Mouse (Mus musculus) cerebellum, adult 2 months (tissue): ENCODE measurements around the gene Ip6k2. TPM values are rescaled to one million over a fixed set of nuclear protein-coding genes. Genes with fewer than 3 reads are reported as not detected.

Experiments used
- DNase-seq, 2 experiments: peaks; one replicate each; pipeline ENCODE4 v3.0.0; 2021
- H3K27ac ChIP-seq: fragments of 200-500 bp; 2 replicates; pipeline ENCODE4 v1.5.1; 2012; ENCODE audit warnings: low read length, control low read depth, inconsistent platforms; ENCODE audit not compliant: insufficient read depth
- H3K27me3 ChIP-seq: fragments of 200-500 bp; 2 replicates; pipeline ENCODE4 v1.6.1; 2012; ENCODE audit warnings: inconsistent platforms, mild to moderate bottlenecking, low read length, moderate library complexity; ENCODE audit not compliant: control insufficient read depth, insufficient read depth
- H3K4me1 ChIP-seq: fragments of 200-500 bp; 2 replicates; pipeline ENCODE4 v1.6.1; 2011; ENCODE audit warnings: low read length; ENCODE audit not compliant: control insufficient read depth, insufficient read depth
- H3K4me3 ChIP-seq: fragments of 200-500 bp; replicated peaks from 2 replicates; pipeline ENCODE3; 2011; ENCODE audit warnings: mild to moderate bottlenecking, low read depth, low read length, control low read depth; ENCODE audit not compliant: insufficient read depth
- CTCF ChIP-seq: fragments of 200-500 bp; IDR thresholded peaks from 2 replicates; pipeline ENCODE4 v1.5.1; 2011; ENCODE audit warnings: low read depth, mild to moderate bottlenecking, control low read depth, low read length, moderate library complexity, borderline replicate concordance; ENCODE audit not compliant: insufficient read depth
- POLR2A ChIP-seq: fragments of 200-500 bp; IDR thresholded peaks from 2 replicates; pipeline ENCODE4 v1.6.1; 2011; ENCODE audit warnings: low read length, control low read depth, borderline replicate concordance; ENCODE audit not compliant: insufficient read depth
- WGBS: fragments of 180-500 bp; shearing (Covaris S2); methylation state at CpG from one replicate; pipeline ENCODE4 v1.1.7; 2018; 5-methylcytosine and 5-hydroxymethylcytosine counted together
- polyA plus RNA-seq: library from polyadenylated mRNA; depleted of rRNA; stranded (reverse); fragments of >200 nt; gene quantifications from 2 replicates; pipeline ENCODE4 v1.2.3, GENCODE M21; 2012

Gene Ip6k2
- polyA plus RNA-seq, 1 experiment: 168 TPM

DNA sequence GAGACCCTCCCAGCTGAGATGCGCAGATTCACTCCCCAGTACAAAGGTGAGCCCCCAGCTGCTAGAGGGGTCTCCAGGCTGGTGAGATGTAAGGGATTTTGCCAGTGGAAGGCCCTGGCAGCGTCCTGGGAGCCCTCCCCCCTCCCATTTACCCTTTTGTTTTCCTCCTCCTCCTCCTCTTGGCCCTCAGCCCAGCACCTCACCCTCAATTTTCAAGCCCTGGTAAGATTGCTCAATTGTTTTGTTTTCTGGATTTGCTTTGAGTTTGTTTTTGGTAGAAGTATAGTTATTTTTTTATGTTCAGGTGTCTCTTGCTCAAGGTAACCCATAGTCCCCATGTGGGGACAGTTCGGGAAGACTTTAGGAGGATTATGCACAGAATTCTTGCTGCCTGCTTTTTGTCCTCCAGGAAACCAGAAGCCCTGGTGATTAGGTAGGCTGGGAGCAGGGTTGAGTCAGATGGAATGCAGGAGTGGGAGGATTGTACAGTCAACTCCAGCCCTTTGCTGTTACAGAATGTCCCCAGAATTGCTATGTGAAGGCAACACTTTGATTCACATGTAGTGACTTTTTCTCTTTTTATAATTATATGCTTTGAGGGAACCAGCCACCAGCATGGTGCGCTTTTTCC lies 12.9 kb downstream of the Ip6k2 start:
- WGBS: 44% methylated on average over 4 of the region's 4 CpGs

DNA sequence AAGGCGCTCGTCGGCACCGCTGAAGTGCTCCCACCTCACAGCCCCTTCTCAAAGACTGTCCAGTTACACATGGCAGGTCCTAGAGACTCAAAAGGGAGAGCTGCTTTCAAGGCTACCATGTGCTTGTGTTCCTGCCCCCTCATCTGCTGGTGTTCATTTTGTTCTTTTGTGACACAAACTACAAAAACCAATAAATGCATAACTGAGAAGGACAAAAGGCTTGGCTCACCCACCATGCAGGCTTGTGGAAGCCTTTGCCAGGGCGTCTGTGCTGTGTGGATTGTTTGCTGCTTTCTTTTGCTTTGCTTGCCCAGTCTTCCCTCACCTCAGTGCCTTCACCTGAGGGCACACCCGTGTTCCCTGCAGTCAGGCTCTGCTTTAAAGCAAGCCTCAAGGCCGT lies 13.9 kb downstream of the Ip6k2 start:
- no peak overlapping the region for H3K27ac ChIP-seq

More for the DNA sequence above, 12.9 kb downstream of the Ip6k2 start:
- DNase-seq: no peak
- H3K4me3 ChIP-seq: no peak overlapping the region
- no peaks in the 10 kb centered on the region for H3K27me3 ChIP-seq
- no peak overlapping the region for H3K27ac ChIP-seq
- H3K4me1 ChIP-seq: peaks cover 19% of the 10 kb centered on the region
- TF ChIP-seq POLR2A (no peak), CTCF (no peak)

DNA sequence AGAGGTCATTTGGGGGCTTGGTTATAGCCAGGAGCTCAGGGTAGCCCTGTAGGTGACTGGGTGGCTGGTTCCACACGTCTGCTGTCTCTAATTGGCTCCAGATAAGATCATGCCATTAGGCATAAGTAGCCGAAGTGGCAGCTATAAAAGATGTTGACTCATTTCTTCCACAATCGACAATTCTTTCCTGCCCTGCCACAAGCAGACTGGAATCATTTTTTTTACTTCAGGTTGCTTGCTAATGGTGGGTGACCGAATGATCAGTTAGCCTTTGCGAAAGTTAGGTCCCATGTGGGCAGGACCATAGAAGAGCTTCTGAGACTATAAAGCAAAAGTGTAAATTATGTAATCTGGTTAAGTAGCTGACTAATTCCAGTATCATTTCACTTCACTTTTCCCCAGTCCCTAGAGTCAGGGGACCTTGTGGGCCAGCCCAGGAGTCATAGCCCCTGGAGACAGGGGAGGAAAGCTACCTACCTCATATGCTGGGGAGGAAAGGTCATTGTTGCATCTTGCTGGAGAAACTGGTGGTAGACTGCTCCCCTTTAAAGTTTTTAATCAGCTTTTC lies 15.0 kb downstream of the Ip6k2 start:
- no peaks in the 10 kb centered on the region for H3K27me3 ChIP-seq
- DNase-seq: no peak
- 79% methylated on average over 5 of the region's 5 CpGs for WGBS
- no peak overlapping the region for H3K4me3 ChIP-seq
- no peak overlapping the region for H3K27ac ChIP-seq
- H3K4me1 ChIP-seq: peaks cover 11% of the 10 kb centered on the region
- no peak for TF ChIP-seq CTCF

More for the DNA sequence above, 13.9 kb downstream of the Ip6k2 start:
- WGBS: 76% methylated on average over 7 of the region's 7 CpGs
- Histone ChIP-seq H3K27me3 (no peaks in the 10 kb centered on the region), H3K4me1 (peaks cover 15% of the 10 kb centered on the region), H3K4me3 (no peak overlapping the region)
- no peak for DNase-seq
- TF ChIP-seq POLR2A: no peak
- no peak for TF ChIP-seq CTCF

DNA sequence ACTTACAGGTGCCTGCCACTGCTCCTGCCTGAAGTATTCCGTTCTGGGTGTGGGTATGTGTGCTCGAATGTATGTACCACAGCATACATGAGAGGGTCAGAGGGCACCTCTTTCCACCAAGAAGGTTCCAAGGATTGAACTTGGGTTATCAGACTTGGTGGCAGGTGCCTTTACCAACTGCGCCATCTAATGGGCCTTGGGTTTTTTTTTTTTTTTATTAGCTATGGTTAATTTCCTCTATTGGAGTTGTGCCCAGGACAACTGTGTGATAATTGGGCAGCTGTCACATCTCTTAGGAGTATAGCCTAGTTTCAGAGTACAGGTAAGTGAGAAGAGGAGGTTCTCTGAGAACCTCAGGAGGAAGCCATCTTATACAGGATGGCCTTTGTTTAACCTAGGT lies 16.0 kb downstream of the Ip6k2 start:
- no peak overlapping the region for H3K27ac ChIP-seq
- H3K27me3 ChIP-seq: no peaks in the 10 kb centered on the region
- WGBS: 54% methylated on average over 3 of the region's 3 CpGs
- no peak for TF ChIP-seq CTCF
- TF ChIP-seq POLR2A: no peak
- no peak overlapping the region for H3K4me3 ChIP-seq
- DNase-seq: peak in 1 of 2 experiments; percentile 65
- peaks cover 11% of the 10 kb centered on the region for H3K4me1 ChIP-seq

DNA sequence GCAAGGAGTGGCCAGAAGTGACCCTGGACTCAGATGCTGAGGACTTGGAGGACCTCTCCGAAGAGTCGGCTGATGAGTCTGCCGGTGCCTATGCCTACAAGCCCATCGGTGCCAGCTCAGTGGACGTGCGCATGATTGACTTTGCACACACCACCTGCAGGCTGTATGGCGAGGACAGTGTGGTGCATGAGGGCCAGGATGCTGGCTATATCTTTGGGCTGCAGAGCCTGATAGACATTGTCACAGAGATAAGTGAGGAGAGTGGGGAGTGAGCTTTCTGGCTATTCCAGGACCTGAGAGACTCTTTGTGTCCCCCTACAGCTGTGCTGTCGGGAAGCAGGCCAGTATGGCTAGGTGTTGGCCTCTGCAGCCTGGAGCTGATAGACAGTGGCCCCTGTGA lies 22.2 kb downstream of the Ip6k2 start:
- Histone ChIP-seq H3K4me3 (no peak overlapping the region), H3K4me1 (peaks cover 32% of the 10 kb centered on the region), H3K27me3 (no peaks in the 10 kb centered on the region), H3K27ac (no peak overlapping the region)
- no peak for DNase-seq
- WGBS: 21% methylated on average over 8 of the region's 8 CpGs
- TF ChIP-seq POLR2A (no peak), CTCF (no peak)

DNA sequence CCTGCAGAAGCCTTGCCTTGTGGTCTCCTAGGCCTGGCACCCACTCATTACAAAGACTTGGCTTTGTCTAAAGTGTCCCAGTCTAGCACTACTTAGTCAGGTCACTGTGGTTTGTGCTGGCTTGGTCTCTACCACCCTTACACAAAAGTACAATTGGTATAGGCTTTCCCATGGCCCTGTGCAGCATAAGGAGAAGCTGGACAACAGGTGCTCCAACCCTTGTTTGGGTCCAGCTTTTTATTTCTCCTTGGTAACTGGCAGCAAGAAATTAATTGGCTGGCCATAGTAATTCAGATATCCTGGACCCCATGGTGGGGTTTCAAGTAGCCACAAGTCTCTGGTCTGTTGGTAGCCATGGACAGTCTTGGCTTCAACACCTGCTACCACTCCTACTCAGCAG lies 22.8 kb downstream of the Ip6k2 start:
- H3K4me1 ChIP-seq: peaks cover 32% of the 10 kb centered on the region
- H3K4me3 ChIP-seq: no peak overlapping the region
- H3K27ac ChIP-seq: no peak overlapping the region
- DNase-seq: no peak
- H3K27me3 ChIP-seq: no peaks in the 10 kb centered on the region
- TF ChIP-seq CTCF (no peak), POLR2A (no peak)

DNA sequence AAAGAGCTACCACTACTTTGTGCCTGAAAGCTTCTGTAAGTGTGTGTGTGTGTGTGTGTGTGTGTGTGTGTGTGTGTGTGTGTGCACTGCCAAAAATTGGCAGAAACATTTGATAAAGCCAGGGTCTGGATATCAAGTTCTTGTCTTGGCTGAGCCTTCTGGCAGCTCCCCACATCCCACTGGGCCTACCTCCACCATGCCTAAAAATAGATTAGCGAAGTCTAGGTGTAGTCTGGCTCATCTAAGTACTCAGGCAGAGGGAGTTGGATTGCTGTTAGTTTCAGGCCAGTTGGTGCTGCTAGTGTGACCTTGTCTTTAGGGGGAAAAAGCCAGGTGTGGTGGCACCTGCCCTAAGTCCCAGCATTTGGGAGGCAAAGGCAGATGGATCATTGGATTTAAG lies 23.2 kb downstream of the Ip6k2 start:
- TF ChIP-seq POLR2A: no peak
- TF ChIP-seq CTCF: no peak
- H3K4me3 ChIP-seq: no peak overlapping the region
- H3K4me1 ChIP-seq: peaks cover 32% of the 10 kb centered on the region
- DNase-seq: peak in 1 of 2 experiments; percentile 67
- no peaks in the 10 kb centered on the region for H3K27me3 ChIP-seq
- peak overlapping the region; percentile 34; the same call in 1 of the 2 replicates for H3K27ac ChIP-seq
- 22% methylated on average over 1 of the region's 1 CpGs for WGBS

DNA sequence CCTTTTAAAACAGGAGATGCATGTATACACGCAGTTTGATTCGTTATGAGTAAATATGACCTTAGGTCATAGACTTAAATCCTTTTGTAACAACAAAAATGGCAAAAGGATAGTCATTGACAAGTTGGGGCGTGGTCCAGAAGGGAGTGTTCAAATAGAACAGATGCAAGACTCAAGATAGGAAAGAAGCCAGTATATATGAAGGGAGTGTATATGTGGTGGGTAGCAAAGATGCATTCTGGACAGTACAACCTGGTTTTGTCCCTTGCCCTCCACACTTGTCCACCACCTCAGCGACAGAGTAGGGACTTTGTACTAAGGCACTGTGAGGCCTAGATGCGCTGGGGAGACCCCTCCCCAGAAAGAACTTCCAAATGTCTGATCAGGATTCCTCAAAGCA lies 24.1 kb downstream of the Ip6k2 start:
- H3K4me3 ChIP-seq: no peak overlapping the region
- 72% methylated on average over 5 of the region's 5 CpGs for WGBS

More for the DNA sequence above, 24.1 kb downstream of the Ip6k2 start:
- no peak overlapping the region for H3K27ac ChIP-seq
- TF ChIP-seq CTCF (no peak), POLR2A (no peak)
- no peaks in the 10 kb centered on the region for H3K27me3 ChIP-seq
- peaks cover 32% of the 10 kb centered on the region for H3K4me1 ChIP-seq
- DNase-seq: no peak
